Mouse (Mus musculus) limb, embryonic 15.5 days (tissue): Measurements from ENCODE around the gene Glyatl3. TPM values are rescaled to one million over a fixed set of nuclear protein-coding genes. Genes with fewer than 3 reads are reported as not detected.

Experiments used
- polyA plus RNA-seq: library from polyadenylated mRNA; unstranded; fragments of >200 nt; fragmentation: Nextera tagmentation; extraction: Ambion mirVana; gene quantifications from 2 replicates; pipeline ENCODE4 v1.2.1, GENCODE M21; 2015

Gene Glyatl3
- polyA plus RNA-seq, 1 experiment from 2014 or later, result not detected

Other genes starting within 250 kb of the Glyatl3 start
- gene Esp1, start 187.2 kb downstream of the Glyatl3 start, polyA plus RNA-seq, result not detected in 2 replicates
- not detected in 2 replicates for gene Crisp2, start 107.3 kb downstream of the Glyatl3 start, polyA plus RNA-seq
- 0.67 and 1.9 TPM in 2 replicates for gene Rhag, start 103.2 kb downstream of the Glyatl3 start, polyA plus RNA-seq
- 2.0 and 2.7 TPM in 2 replicates for gene 9130008F23Rik, start 33.8 kb downstream of the Glyatl3 start, polyA plus RNA-seq
- 32.8 and 33.0 TPM in 2 replicates for gene Mut, start 20.3 kb upstream of the Glyatl3 start, polyA plus RNA-seq
- gene Cenpq, start 20.7 kb upstream of the Glyatl3 start, polyA plus RNA-seq, result 20.3 and 21.9 TPM in 2 replicates